Mouse (Mus musculus): Measurements from ENCODE around the gene Krt19.

DNA sequence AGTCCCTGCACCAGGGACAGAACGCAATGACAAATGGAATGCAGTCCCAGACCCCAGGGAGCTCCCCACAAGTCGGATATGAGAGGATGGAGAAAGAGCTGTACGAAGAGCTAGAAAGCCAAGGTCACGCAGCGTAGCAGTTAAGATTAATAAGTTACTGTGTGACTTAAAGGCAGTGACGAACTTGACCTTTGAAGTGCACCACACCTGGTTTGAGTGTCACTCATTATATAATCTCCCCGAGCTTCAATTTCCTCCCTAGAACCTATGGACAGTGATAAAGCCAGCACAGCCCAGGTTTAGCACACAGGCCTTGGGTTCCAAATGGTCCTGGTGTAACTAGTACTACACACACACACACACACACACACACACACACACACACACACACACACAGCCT lies 15.9 kb upstream of the Krt19 start:
- TF ChIP-seq CTCF (IDR thresholded peaks at IDR 0.05; ENCODE audit: extremely low read depth, insufficient read depth, low read length) (no peak), POLR2A (IDR thresholded peaks at IDR 0.05; ENCODE audit: extremely low read depth, insufficient read depth, low read length) (no peak)
